Mouse (Mus musculus): Measurements from ENCODE around the gene Isx.

DNA sequence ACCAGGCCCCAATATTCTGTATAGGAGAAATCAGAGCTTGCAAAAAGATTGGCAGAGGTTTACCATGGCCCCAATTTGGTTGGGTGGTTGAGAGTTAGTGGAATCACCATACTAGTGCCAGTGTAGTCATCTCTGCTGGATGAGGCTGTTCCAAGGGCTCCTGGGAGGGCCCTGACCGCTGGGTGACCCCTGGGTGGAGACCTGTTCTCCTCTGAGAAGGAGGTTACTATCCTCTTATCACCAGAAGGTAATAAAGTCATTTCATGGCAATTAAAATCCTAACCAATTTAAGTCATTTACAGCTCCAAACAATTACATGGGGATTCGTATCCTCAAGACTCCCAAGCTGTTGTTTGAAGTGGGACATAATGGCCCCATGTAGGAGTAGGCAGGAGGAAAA, 24.3 kb downstream of the Isx start:
- TF ChIP-seq POLR2A (IDR thresholded peaks at IDR 0.05; ENCODE audit: insufficient read depth, low read length) (no peak), CTCF (IDR thresholded peaks at IDR 0.05; ENCODE audit: low read depth, low read length) (no peak), EP300 (IDR thresholded peaks at IDR 0.05; ENCODE audit: insufficient read depth, low read depth, low read length) (no peak)
